Mouse (Mus musculus): Measurements from ENCODE around the gene H2-Eb1.

DNA sequence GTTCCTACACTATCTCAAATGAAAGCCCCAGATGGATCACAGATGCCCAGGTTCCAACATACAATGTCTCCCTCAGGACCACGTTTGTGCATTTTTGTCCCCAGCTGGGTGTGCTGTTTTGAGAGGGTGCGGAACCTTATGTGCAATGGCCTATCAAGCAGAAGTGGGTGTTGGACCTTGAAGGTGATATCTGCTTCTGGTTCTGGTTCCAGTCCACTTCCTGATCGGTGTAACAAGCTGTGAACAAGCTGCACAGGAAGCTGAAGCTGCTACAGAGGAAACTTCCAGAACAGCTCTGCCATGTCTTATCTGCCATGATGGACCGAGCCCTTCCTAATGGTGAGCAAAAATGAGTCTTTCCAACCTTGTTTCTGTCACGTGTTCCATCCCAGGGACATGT is 49.2 kb upstream of the H2-Eb1 start:
- TF ChIP-seq CTCF (IDR thresholded peaks at IDR 0.05; ENCODE audit: low read depth, low read length): no peak
- no peak for TF ChIP-seq POLR2AphosphoS5 (IDR thresholded peaks at IDR 0.05; ENCODE audit: insufficient replicate concordance, low read depth, low read length)

Measured in G1E (cell line).